Mouse (Mus musculus) left cerebral cortex, adult 2 months (tissue): ENCODE results near the gene Wwox. TPM values are rescaled to one million over a fixed set of nuclear protein-coding genes. Genes with fewer than 3 reads are reported as not detected.
A peak's percentile ranks its signal among the peaks of the same experiment; 100 is the strongest.

Experiments used
- DNase-seq, 2 experiments: peaks; one replicate each; pipeline ENCODE4 v3.0.0; 2021 to 2022; ENCODE audit warnings: low spot score in 2 of 2, mixed read lengths in 1 of 2; ENCODE audit errors: extremely low spot score in 1 of 2
- H3K27ac ChIP-seq: fragments of 200-600 bp; 2 replicates; pipeline ENCODE4 v1.8.1; 2022
- H3K4me3 ChIP-seq: fragments of 200-600 bp; 2 replicates; pipeline ENCODE4 v1.8.1; 2022
- CTCF ChIP-seq: fragments of 200-600 bp; IDR thresholded peaks from 2 replicates; pipeline ENCODE4 v1.8.1; 2022; ENCODE audit warnings: antibody characterized with exemption, mild to moderate bottlenecking, moderate library complexity
- intact Hi-C: fragments of 180-260 bp; cut with DNase I; formaldehyde crosslinking; loops from one replicate; pipeline ENCODE4 v1.15.1; 2025
- total RNA-seq, 2 experiments: library from RNA; stranded (reverse); gene quantifications; 2 replicates each; pipeline ENCODE4 v1.2.3; 2021

Wwox gene
- total RNA-seq, 2 experiments from 2014 or later, result 16.7 to 17.6 TPM

DNA sequence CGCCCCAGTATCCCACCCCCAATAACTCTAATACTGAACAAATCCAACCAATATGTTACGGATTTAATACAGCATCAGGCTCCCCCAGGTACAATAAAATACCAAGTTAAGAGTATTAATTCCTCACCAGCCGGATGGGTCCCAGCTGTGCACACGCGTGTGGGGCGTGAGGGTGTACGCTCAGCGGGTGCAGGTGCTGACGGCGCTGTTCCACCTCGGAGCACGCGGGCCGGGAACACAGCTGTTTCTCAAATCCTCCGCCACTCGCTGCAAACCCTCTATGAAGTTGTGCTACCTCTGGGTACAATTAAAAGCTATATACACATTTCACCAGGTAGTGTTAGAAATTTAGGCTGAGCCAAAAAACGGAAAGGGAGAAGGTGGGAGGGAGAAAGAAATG is 818.0 kb downstream of the Wwox start:
- Histone ChIP-seq H3K4me3 (no peak overlapping the region), H3K27ac (no peak overlapping the region)
- DNase-seq, result no peak
- TF ChIP-seq CTCF, result no peak
- intact Hi-C loops, result no loop called here

- intact Hi-C loops, result no loop called here
- no peak overlapping the region for H3K27ac ChIP-seq
- no peak for TF ChIP-seq CTCF
- no peak for DNase-seq
- H3K4me3 ChIP-seq, result no peak overlapping the region
These were observed 820.4 kb downstream of the Wwox start for GRCm38 (mm10) chr8:115259806-115260205.

GRCm38 (mm10) chr8:115267196-115267595 is 827.7 kb downstream of the Wwox start:
- Histone ChIP-seq H3K4me3 (no peak overlapping the region), H3K27ac (no peak overlapping the region)
- intact Hi-C loops, result no loop called here
- DNase-seq, result no peak
- no peak for TF ChIP-seq CTCF

- no peak for DNase-seq
- intact Hi-C loops, result no loop called here
- no peak overlapping the region for H3K4me3 ChIP-seq
- no peak overlapping the region for H3K27ac ChIP-seq
- no peak for TF ChIP-seq CTCF
These were observed 830.1 kb downstream of the Wwox start for GRCm38 (mm10) chr8:115269601-115270000.

DNA sequence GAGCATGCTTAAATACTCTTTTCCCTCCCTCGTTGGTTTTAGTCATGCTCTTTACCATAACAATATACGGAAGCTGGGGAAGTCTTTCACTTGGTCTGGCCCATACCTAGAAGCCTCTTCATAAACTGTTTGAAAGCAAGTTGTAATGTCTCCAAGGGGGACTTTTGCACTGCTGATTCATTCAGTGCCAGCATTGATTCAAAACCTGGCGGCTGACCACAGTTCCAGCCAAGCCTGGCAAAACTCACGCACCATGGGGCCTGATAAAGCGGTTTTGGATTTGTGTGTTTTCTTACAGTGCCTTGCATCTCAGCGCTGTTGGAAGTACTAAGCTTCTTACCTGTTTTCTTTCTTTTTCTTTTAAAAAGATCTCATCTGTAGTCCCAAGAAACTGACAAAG is 834.5 kb downstream of the Wwox start:
- no peak for TF ChIP-seq CTCF
- H3K4me3 ChIP-seq, result no peak overlapping the region
- DNase-seq, result no peak
- intact Hi-C loops, result no loop called here
- no peak overlapping the region for H3K27ac ChIP-seq

GRCm38 (mm10) chr8:115276281-115276680 is 836.8 kb downstream of the Wwox start:
- Histone ChIP-seq H3K27ac (no peak overlapping the region), H3K4me3 (no peak overlapping the region)
- TF ChIP-seq CTCF, result no peak
- DNase-seq, result no peak
- intact Hi-C loops, result no loop called here

DNA sequence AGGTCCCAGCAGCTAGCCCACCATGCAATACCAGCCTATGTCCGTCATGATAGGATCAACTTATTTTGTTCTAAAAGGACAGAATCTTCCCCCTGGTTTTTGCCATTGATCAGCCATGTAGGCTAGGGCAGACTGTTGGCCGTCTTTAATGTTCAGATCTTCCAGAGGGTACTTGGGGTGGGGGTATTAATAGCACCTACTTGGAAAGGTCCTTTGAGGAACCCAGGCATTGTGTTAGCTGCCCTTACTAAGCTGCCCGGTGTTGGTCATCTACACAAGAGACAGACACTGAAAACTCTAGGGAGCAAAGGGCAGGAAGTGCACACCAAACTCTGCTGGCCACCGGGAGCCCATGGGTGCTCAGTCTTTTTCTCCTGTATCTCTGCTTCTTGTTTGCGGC is 838.8 kb downstream of the Wwox start:
- no peak overlapping the region for H3K27ac ChIP-seq
- no peak for TF ChIP-seq CTCF
- intact Hi-C loops, result no loop called here
- H3K4me3 ChIP-seq, result no peak overlapping the region
- DNase-seq, result no peak

DNA sequence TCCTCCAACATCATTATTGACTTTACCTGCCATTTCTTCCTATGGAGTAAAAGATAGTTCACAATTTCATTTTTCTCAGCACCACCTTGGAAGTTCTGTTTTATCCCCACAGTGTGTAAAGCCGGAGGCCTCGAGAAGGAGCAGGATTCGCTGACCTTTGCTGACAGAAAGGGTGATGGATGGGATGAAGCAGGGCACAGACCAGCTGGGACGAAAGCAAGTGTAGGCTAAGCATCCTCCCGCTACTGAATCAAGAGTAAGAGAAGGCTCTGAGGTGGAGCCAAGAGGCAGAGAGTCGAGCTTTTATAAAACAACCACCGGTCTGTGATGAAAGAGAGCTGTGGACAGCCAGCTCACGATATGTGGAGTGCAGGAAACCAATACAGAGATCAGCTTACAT is 850.8 kb downstream of the Wwox start:
- Histone ChIP-seq H3K27ac (no peak overlapping the region), H3K4me3 (no peak overlapping the region)
- intact Hi-C loops, result no loop called here
- TF ChIP-seq CTCF, result no peak
- DNase-seq, result no peak

DNA sequence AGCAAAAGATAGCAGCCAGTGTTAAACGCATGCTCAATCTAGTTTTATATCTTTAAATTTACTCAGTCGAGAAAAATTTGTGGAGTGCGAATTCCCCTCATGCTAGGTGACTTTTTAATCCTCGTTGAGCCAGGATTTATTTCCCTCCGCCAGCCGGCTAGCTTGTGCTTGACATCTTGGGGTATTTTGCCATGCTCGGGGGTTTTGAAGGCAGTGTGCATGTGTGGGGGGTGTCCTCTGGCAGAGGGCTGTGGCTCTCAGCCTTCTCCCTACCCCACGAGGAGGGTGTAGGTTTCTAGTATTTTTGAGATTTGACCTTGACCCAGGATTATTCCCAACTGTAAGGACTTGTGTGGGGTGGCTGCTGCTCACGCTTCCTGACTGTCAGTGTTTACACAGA is 857.3 kb downstream of the Wwox start:
- no peak overlapping the region for H3K4me3 ChIP-seq
- intact Hi-C loops, result no loop called here
- DNase-seq, result no peak
- H3K27ac ChIP-seq, result no peak overlapping the region
- TF ChIP-seq CTCF, result no peak

- TF ChIP-seq CTCF, result no peak
- Histone ChIP-seq H3K4me3 (no peak overlapping the region), H3K27ac (no peak overlapping the region)
- intact Hi-C loops, result no loop called here
- DNase-seq, result peak in 1 of 2 experiments; percentile 11
These were observed 863.0 kb downstream of the Wwox start for GRCm38 (mm10) chr8:115302484-115302883.

DNA sequence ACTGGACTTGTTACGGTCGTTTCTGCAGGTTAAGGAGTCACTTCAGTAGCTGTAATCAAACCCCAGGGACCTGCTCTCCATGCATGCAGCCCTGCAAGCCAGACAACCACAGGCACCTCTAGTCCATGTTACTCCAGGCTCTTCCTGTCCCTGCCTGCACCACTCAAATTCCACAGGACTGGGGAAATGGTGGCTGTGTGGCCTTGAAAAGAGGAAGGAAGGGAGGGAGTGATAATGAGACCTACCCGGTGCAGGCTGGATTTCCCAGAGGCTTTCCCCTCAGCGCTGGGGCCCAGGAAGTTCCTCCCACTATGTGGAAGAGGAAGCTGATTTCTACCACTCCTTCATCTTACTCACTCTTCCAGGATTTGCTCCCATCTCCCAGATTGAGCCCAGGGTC is 868.0 kb downstream of the Wwox start:
- Histone ChIP-seq H3K4me3 (no peak overlapping the region), H3K27ac (no peak overlapping the region)
- no peak for DNase-seq
- no peak for TF ChIP-seq CTCF
- intact Hi-C loops, result no loop called here

GRCm38 (mm10) chr8:115311003-115311402 is 871.5 kb downstream of the Wwox start:
- intact Hi-C loops, result no loop called here
- DNase-seq, result no peak
- no peak overlapping the region for H3K27ac ChIP-seq
- H3K4me3 ChIP-seq, result no peak overlapping the region
- TF ChIP-seq CTCF, result no peak

- intact Hi-C loops, result no loop called here
- Histone ChIP-seq H3K27ac (no peak overlapping the region), H3K4me3 (no peak overlapping the region)
- no peak for DNase-seq
- TF ChIP-seq CTCF, result no peak
These were observed 872.9 kb downstream of the Wwox start for GRCm38 (mm10) chr8:115312371-115312770.

DNA sequence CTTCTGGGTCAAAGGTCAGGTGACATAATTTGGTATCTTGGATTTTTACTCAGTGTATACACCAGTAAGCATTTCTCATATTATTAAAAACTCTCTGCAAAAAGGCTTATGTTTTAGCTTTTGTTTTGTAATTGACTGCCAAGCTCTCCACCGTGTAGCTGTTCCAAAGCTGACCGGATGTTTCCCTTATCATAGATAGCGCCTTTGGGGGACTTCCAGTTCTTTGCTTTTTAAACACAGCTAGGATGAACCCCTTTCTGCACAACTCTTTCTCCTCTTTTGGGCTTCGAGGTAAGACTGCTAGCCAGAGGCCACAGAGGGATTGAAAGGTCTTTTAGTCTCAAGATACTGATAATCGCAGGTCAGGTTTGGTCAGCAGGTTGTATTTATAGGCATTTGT is 883.0 kb downstream of the Wwox start:
- TF ChIP-seq CTCF, result no peak
- H3K27ac ChIP-seq, result no peak overlapping the region
- intact Hi-C loops, result no loop called here
- H3K4me3 ChIP-seq, result no peak overlapping the region
- DNase-seq, result no peak
